Mouse (Mus musculus) hindbrain, embryonic 11.5 days (tissue): Measurements from ENCODE around the gene Abhd17a. TPM values are rescaled to one million over a fixed set of nuclear protein-coding genes. Genes with fewer than 3 reads are reported as not detected.

Source experiments
- ATAC-seq: fragments of 200-750 bp; cut with Nextera tagmentation; 2 replicates; pipeline ENCODE4 v1.8.0; 2017; ENCODE audit warnings: mild to moderate bottlenecking, moderate TSS enrichment, moderate library complexity; ENCODE audit not compliant: low FRiP score
- DNase-seq: peaks from one replicate; pipeline ENCODE4 v3.0.0-alpha.2; 2015; ENCODE audit warnings: low spot score
- H3K27ac ChIP-seq: fragments of 300-500 bp; sonication (generic); 2 replicates; pipeline ENCODE4 v1.5.1; 2014; ENCODE audit warnings: mild to moderate bottlenecking, low read depth, low read length
- H3K27me3 ChIP-seq: fragments of 300-500 bp; sonication (generic); 2 replicates; pipeline ENCODE4 v1.6.1; 2014; ENCODE audit warnings: mild to moderate bottlenecking, low read length, moderate library complexity, mixed read lengths; ENCODE audit not compliant: control insufficient read depth, insufficient read depth
- H3K36me3 ChIP-seq: fragments of 300-500 bp; sonication (generic); 2 replicates; pipeline ENCODE4 v1.6.1; 2014; ENCODE audit warnings: mild to moderate bottlenecking, low read length, moderate library complexity, mixed read lengths; ENCODE audit not compliant: control insufficient read depth, insufficient read depth
- H3K4me1 ChIP-seq: fragments of 300-500 bp; sonication (generic); replicated peaks from 2 replicates; pipeline ENCODE4 v1.6.1; 2014; ENCODE audit warnings: low read length, mixed read lengths; ENCODE audit not compliant: control insufficient read depth, insufficient read depth
- H3K4me2 ChIP-seq: fragments of 300-500 bp; sonication (generic); replicated peaks from 2 replicates; pipeline ENCODE4 v1.6.1; 2014; ENCODE audit warnings: mild to moderate bottlenecking, low read depth, low read length
- H3K4me3 ChIP-seq: fragments of 300-500 bp; sonication (generic); 2 replicates; pipeline ENCODE4 v1.5.1; 2014; ENCODE audit warnings: low read depth, low read length
- H3K9ac ChIP-seq: fragments of 300-500 bp; sonication (generic); 2 replicates; pipeline ENCODE4 v1.6.1; 2014; ENCODE audit warnings: low read depth, low read length
- H3K9me3 ChIP-seq: fragments of 300-500 bp; sonication (generic); 2 replicates; pipeline ENCODE4 v1.6.1; 2016; ENCODE audit warnings: low read length; ENCODE audit not compliant: control insufficient read depth
- WGBS: fragments of 180-500 bp; shearing (Covaris S2); extraction: QIAGEN DNeasy Blood & Tissue Kit; methylation state at CpG from one replicate; pipeline ENCODE4 v1.1.7; 2014; 5-methylcytosine and 5-hydroxymethylcytosine counted together
- polyA plus RNA-seq: library from polyadenylated mRNA; unstranded; fragments of >200 nt; fragmentation: Nextera tagmentation; extraction: Ambion mirVana; gene quantifications from 2 replicates; pipeline ENCODE4 v1.2.1, GENCODE M21; 2014

Gene Abhd17a
- polyA plus RNA-seq, 1 experiment from 2014 or later, result 98.8 TPM

DNA sequence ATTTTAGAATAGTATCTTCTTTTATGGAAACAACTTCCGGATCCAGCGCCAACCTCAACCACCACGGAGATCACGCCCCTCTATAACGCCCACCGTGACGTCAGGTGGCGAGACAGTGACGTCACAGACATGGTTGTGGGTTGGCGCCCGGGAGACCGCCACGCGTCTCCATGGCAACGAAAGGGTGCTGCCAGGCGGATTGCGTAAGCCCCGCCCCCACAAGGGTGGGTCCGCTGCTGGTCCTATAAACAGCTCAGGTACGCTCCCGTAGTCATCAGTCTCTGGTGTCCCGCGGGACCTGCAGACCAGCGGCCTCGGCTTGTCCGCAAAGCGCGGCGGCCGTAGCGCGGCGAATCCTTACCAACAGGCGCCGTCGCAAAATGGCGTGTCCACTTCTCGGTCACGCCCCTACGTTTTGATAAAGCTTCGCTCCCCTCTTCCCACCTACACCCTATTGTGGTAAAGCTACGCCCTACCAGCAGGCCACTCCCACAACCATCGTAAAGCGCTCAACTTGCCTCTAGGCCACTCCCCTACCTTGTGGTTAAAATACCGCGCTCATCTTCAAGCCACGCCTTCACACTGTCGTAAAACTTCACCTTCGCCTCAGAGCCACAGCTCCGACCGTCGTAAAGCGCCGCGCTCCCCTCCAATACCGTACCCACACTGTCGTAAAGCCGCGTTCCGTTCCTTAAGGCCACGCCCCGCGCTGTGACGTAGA is 32.0 kb upstream of the Abhd17a start:
- under 1% methylated on average over 64 of the region's 64 CpGs for whole genome bisulfite sequencing
- peak; percentile 100 for DNase-seq
- Histone ChIP-seq H3K9ac (peak overlapping the region; percentile 91), H3K36me3 (no peaks in the 10 kb centered on the region), H3K9me3 (no peaks in the 10 kb centered on the region), H3K4me2 (peak overlapping the region; percentile 97), H3K27me3 (no peaks in the 10 kb centered on the region), H3K4me1 (peaks cover 6% of the 10 kb centered on the region), H3K4me3 (peak overlapping the region; percentile 85), H3K27ac (peak overlapping the region; percentile 94)
- ATAC-seq, result peak; percentile 96

DNA sequence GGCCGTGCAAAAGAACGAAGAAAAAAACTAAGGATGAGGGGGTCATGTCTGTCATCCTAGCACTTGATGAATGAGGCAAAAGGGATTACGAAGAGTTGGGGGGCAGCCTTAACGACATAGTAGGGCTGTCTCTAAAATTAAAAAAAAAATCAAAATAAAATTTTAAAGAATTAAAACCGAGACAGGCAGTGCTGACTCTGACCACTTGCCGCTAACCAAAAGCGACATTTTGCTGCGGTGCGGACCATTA is 31.5 kb upstream of the Abhd17a start:
- peaks cover 6% of the 10 kb centered on the region for H3K4me1 ChIP-seq

DNA sequence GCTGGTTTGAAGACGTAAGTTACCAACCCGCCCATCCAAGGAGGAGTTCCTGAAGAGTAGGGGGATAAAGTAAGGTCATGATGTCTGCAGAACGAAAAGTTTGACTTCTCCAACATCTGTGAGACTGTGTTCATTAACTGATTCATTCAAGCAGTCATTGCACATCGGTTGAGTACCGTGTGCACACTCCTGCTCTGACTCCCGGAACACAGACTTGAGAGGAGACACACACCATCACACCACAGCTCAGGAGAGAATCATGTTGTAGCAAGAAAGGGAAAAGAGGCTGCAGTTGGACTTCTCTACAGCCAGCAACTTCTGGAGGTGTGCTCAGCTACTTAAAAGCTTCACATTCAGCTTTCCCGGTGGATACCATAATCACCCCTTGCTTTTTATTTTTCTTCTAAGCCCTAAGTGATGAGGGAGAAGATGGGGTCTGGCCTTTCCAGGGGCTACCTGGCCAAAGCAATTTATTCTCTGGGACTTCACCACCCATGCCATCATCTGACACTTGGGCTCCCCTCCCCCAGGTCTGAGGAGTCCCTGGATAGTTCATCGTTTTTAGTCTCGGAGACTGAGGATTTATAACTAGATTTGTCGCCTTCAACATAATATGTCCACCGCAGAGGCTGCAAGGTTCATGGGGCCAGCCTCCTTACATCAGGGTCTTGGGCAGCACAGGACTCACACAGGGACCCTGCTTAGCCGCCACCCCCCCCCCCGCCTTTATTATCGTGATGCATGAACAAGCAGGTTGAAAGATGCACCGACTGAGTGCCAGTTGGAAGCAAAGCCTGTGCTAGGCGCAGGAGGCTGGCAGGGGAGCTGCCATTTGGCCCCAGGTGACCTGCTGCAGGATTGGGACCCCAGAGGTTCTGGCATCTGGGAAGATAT is 30.9 kb upstream of the Abhd17a start:
- Histone ChIP-seq H3K4me2 (peak overlapping the region; percentile 97), H3K4me1 (peaks cover 6% of the 10 kb centered on the region), H3K4me3 (peak overlapping the region; percentile 85), H3K36me3 (no peaks in the 10 kb centered on the region), H3K9me3 (no peaks in the 10 kb centered on the region), H3K27ac (peak overlapping the region; percentile 94), H3K9ac (peak overlapping the region; percentile 29; the same call in 1 of the 2 replicates), H3K27me3 (no peaks in the 10 kb centered on the region)
- ATAC-seq (0 out of 2 replicates have a peak, but pooled peaks have one; percentile 0), DNase-seq (no peak)
- 62% methylated on average over 15 of the region's 16 CpGs for WGBS

More for the DNA sequence above, 31.5 kb upstream of the Abhd17a start:
- DNase-seq (peak; percentile 28), ATAC-seq (no peak; the same call in 1 of the 2 replicates)
- WGBS, result 2% methylated on average over 9 of the region's 9 CpGs
- Histone ChIP-seq H3K36me3 (no peaks in the 10 kb centered on the region), H3K9ac (peak overlapping the region; percentile 29; the same call in 1 of the 2 replicates), H3K27ac (peak overlapping the region; percentile 94), H3K9me3 (no peaks in the 10 kb centered on the region), H3K4me3 (peak overlapping the region; percentile 85), H3K4me2 (peak overlapping the region; percentile 97), H3K27me3 (no peaks in the 10 kb centered on the region)

DNA sequence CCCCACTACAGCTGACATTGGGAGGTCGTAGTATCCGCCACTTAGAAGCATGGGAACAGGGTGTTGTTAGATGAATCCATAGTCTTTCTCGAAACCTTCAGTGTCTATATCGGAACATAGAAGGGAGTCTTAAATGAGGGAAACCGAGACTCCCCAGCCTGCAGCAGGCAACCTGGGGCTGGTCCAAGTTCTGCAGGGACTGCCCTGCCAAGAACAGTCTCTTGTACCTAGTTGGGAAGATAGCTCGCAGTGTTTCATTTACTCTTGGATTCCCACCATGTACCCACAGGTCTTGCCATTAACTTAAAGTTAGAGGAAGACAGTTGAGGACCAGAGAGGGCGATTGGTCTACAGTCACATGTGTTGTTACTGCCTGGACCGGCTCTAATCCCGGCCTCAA is 30.2 kb upstream of the Abhd17a start:
- Histone ChIP-seq H3K27ac (no peak overlapping the region), H3K9me3 (no peaks in the 10 kb centered on the region), H3K4me3 (no peak overlapping the region), H3K36me3 (no peaks in the 10 kb centered on the region), H3K27me3 (no peaks in the 10 kb centered on the region), H3K4me2 (no peak overlapping the region), H3K4me1 (peaks cover 6% of the 10 kb centered on the region), H3K9ac (no peak overlapping the region)
- WGBS, result 88% methylated on average over 9 of the region's 9 CpGs
- DNase-seq (no peak), ATAC-seq (no peak)

- Histone ChIP-seq H3K36me3 (peaks cover 2% of the 10 kb centered on the region; the same call in 1 of the 2 replicates), H3K27me3 (no peaks in the 10 kb centered on the region), H3K9me3 (no peaks in the 10 kb centered on the region), H3K9ac (no peak overlapping the region), H3K4me1 (peaks cover 6% of the 10 kb centered on the region), H3K27ac (no peak overlapping the region), H3K4me2 (no peak overlapping the region), H3K4me3 (no peak overlapping the region)
- ATAC-seq (no peak), DNase-seq (no peak)
- WGBS, result 33% methylated on average over 8 of the region's 8 CpGs
Measured at GRCm38 (mm10) chr10:80619465-80620244, 29.5 kb upstream of the Abhd17a start.

DNA sequence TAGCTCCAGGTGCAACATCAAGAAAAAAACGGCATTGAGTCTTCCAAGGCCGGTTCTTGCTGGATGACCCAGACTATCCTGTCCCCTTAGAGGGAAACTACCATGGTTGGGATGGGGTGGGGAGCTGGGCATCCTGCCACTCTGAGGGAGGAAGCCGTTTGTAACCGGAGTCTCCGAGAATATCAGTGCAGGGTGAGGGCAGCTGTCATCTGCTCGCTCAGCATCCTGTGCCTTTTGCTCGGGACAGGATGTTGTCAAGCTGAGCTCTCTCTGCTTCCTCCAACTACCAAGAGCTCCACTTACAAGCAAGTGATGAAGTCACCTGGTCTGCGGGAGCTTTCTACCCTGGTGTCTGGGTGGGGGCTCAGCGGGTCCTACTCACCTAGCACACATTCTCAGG is 28.0 kb upstream of the Abhd17a start:
- no peak for DNase-seq
- WGBS, result 83% methylated on average over 9 of the region's 9 CpGs
- Histone ChIP-seq H3K36me3 (peaks cover 2% of the 10 kb centered on the region; the same call in 1 of the 2 replicates), H3K9ac (no peak overlapping the region), H3K4me1 (no peaks in the 10 kb centered on the region), H3K9me3 (no peaks in the 10 kb centered on the region), H3K4me2 (no peak overlapping the region), H3K27me3 (no peaks in the 10 kb centered on the region), H3K4me3 (no peak overlapping the region), H3K27ac (no peak overlapping the region)
- ATAC-seq, result no peak

DNA sequence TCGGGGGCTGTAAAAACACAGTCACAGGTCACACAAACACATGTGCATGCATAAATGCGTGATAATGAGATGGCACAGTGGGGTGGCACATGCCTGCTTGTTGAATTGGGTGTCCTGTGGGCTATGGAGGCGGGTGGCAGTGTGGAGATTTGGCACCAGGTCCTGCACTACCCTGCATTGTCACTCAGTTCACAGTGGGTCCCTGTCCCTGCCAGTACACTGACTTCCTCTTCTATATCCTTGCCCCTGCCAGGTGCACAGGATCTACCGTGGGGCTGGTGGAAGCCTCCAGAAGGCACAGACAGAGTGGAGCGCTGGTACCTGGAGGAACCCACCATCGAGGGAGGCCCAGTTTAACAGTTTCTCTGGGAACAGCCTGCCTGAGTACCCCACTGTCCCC is 24.2 kb upstream of the Abhd17a start:
- Histone ChIP-seq H3K36me3 (peaks cover 2% of the 10 kb centered on the region; the same call in 1 of the 2 replicates), H3K9me3 (no peaks in the 10 kb centered on the region), H3K27ac (no peak overlapping the region), H3K4me2 (no peak overlapping the region), H3K27me3 (no peaks in the 10 kb centered on the region), H3K4me3 (no peak overlapping the region), H3K9ac (no peak overlapping the region), H3K4me1 (no peaks in the 10 kb centered on the region)
- DNase-seq, result no peak
- 95% methylated on average over 6 of the region's 6 CpGs for WGBS
- no peak for ATAC-seq

- Histone ChIP-seq H3K4me1 (no peaks in the 10 kb centered on the region), H3K27me3 (no peaks in the 10 kb centered on the region), H3K9ac (no peak overlapping the region), H3K4me2 (no peak overlapping the region), H3K4me3 (no peak overlapping the region), H3K9me3 (no peaks in the 10 kb centered on the region), H3K27ac (no peak overlapping the region), H3K36me3 (peaks cover 4% of the 10 kb centered on the region; the same call in 1 of the 2 replicates)
- WGBS, result 86% methylated on average over 3 of the region's 3 CpGs
- no peak for DNase-seq
- ATAC-seq, result no peak
Measured at GRCm38 (mm10) chr10:80613821-80614220, 23.7 kb upstream of the Abhd17a start.
